Mouse (Mus musculus) CD4-positive naive resting alpha-beta T cell, adult 57 days (primary cell): ENCODE measurements around the gene Apoa2. TPM values are rescaled to one million over a fixed set of nuclear protein-coding genes. Genes with fewer than 3 reads are reported as not detected.

ENCODE experiments used
- total RNA-seq: library from RNA; stranded (reverse); gene quantifications from one replicate; pipeline ENCODE4 v1.2.4, GENCODE M21; 2023

Gene Apoa2
- total RNA-seq, result not detected

GRCm38 (mm10) chr1:171224857-171225256 lies at the start of gene Apoa2:
Gene Apoa2 (plus strand): TSS chr1:171225054.

GRCm38 (mm10) chr1:171195887-171196397 lies 28.9 kb upstream of the Apoa2 start, which contains the start of gene Pcp4l1:
Gene Pcp4l1 (minus strand): TSS chr1:171196268.

GRCm38 (mm10) chr1:171213801-171214496 lies 10.9 kb upstream of the Apoa2 start, which contains the start of gene Nr1i3:
Gene Nr1i3 (plus strand): TSS chr1:171213970.

GRCm38 (mm10) chr1:171222238-171223155 lies 2.4 kb upstream of the Apoa2 start, which contains the start of gene Tomm40l:
Gene Tomm40l (minus strand): TSS chr1:171222514.

GRCm38 (mm10) chr1:171234126-171234525 lies 9.3 kb downstream of the Apoa2 start, which contains the start of gene Fcer1g:
Gene Fcer1g (minus strand): TSS chr1:171234365.

GRCm38 (mm10) chr1:171249913-171250600 lies 25.2 kb downstream of the Apoa2 start, which contains the start of gene Adamts4:
Gene Adamts4 (plus strand): TSS chr1:171250421.

GRCm38 (mm10) chr1:171250680-171251593 lies 26.1 kb downstream of the Apoa2 start, which contains the start of gene Ndufs2:
Gene Ndufs2 (minus strand): TSS chr1:171251388.

GRCm38 (mm10) chr1:171269848-171270572 lies 45.2 kb downstream of the Apoa2 start, which contains the start of gene B4galt3:
Gene B4galt3 (plus strand): TSS chr1:171270328.

Other genes starting within 250 kb of the Apoa2 start
- gene Fcgr2b, start 248.5 kb upstream of the Apoa2 start, total RNA-seq, result 8.7 TPM
- 0.47 TPM for gene Fcgr4, start 206.1 kb upstream of the Apoa2 start, total RNA-seq
- gene Fcgr3, start 160.1 kb upstream of the Apoa2 start, total RNA-seq, result 5.6 TPM
- not detected for gene Cfap126, start 111.1 kb upstream of the Apoa2 start, total RNA-seq
- gene Sdhc, start 74.5 kb upstream of the Apoa2 start, total RNA-seq, result 113 TPM
- gene Mpz, start 74.3 kb upstream of the Apoa2 start, total RNA-seq, result not detected
- gene Pcp4l1, start 28.8 kb upstream of the Apoa2 start, total RNA-seq, result not detected
- not detected for gene Nr1i3, start 11.1 kb upstream of the Apoa2 start, total RNA-seq
- 21.0 TPM for gene Tomm40l, start 2.5 kb upstream of the Apoa2 start, total RNA-seq
- gene Fcer1g, start 9.3 kb downstream of the Apoa2 start, total RNA-seq, result 15.1 TPM
- gene Adamts4, start 25.4 kb downstream of the Apoa2 start, total RNA-seq, result not detected
- 115 TPM for gene Ndufs2, start 26.3 kb downstream of the Apoa2 start, total RNA-seq
- 70.7 TPM for gene B4galt3, start 45.3 kb downstream of the Apoa2 start, total RNA-seq
- 52.3 TPM for gene Ppox, start 56.1 kb downstream of the Apoa2 start, total RNA-seq
- gene Usp21, start 62.9 kb downstream of the Apoa2 start, total RNA-seq, result 51.6 TPM
- 46.1 TPM for gene Ufc1, start 70.0 kb downstream of the Apoa2 start, total RNA-seq
- gene Dedd, start 104.1 kb downstream of the Apoa2 start, total RNA-seq, result 28.3 TPM
- 28.5 TPM for gene Nit1, start 120.6 kb downstream of the Apoa2 start, total RNA-seq
- 69.8 TPM for gene Pfdn2, start 120.6 kb downstream of the Apoa2 start, total RNA-seq
- gene Klhdc9, start 135.7 kb downstream of the Apoa2 start, total RNA-seq, result 0.98 TPM
- gene Nectin4, start 145.0 kb downstream of the Apoa2 start, total RNA-seq, result 0.15 TPM
- 202 TPM for gene Arhgap30, start 163.9 kb downstream of the Apoa2 start, total RNA-seq
- gene Usf1, start 186.3 kb downstream of the Apoa2 start, total RNA-seq, result 92.7 TPM
- 4.4 TPM for gene Tstd1, start 193.8 kb downstream of the Apoa2 start, total RNA-seq
- 1.1 TPM for gene F11r, start 212.5 kb downstream of the Apoa2 start, total RNA-seq